Mouse (Mus musculus): ENCODE results near the gene Slc35e1. TPM values are rescaled to one million over a fixed set of nuclear protein-coding genes. Genes with fewer than 3 reads are reported as not detected.

Gene Slc35e1
- polyA plus RNA-seq (2014; fragmentation: Nextera tagmentation; extraction: Ambion mirVana) = 10.7 and 13.0 TPM in 2 replicates

DNA sequence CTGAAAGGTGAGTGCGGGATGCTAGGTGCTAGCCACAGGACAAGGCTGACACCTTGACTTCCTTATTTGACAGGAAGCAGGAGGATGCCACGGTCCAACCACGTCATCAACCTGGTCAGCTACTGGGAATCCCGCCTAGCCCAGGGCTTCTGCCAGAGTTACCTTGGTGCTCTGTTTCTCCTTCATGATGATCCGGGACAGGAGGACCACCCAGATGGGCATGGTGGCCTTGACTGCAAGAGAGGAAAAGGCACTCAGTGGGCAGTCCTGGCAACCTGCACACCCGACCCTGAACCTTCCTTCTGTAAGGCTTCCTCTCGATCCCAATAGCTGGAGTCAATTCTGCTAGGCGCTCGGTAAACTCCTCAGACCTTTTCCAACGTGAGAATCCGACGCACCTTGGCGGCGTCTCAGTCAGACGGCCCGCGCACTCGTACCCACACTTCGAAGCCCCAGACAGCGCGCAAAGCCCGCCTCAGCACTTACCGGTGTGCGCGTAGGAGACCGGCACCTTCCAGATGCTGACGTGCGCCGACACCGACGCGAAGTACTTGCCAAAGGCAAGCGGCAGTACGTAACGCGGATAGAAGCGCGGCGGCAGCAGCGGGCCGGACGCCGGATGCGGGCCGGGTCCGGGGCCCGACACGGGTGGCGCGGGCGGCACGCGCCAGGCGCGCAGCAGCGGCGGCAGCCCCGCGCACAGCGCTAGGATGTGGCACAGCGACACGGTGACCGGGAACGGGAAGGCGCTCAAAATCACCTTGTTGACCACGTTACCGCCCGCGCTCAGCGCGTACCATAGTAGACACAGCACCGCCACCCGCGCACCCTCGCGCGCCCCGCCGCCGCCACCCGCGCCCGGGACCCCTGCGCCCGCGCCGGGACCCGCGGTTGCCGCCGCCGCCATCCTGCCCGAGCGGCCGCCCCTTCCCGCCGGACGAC, at the start of gene Slc35e1:
Gene Slc35e1 (minus strand): TSS at position 935 of the 942 bp plus-strand sequence.
- DNase-seq (ENCODE audit: low spot score) (peak; percentile 39), ATAC-seq (ENCODE audit: low FRiP score) (peak; percentile 28)
- Histone ChIP-seq H3K9me3 (ENCODE audit: control insufficient read depth, low read length) (no peaks in the 10 kb centered on the region), H3K9ac (ENCODE audit: low read depth, low read length) (peak within 1 kb of the TSS; percentile 56), H3K4me2 (replicated peaks; ENCODE audit: low read depth, low read length) (peak within 1 kb of the TSS; percentile 77), H3K27ac (ENCODE audit: low read depth, low read length) (peak within 1 kb of the TSS; percentile 30; the same call in 1 of the 2 replicates), H3K36me3 (ENCODE audit: control insufficient read depth, insufficient read depth, low read length) (no peaks in the 10 kb centered on the region), H3K27me3 (ENCODE audit: control insufficient read depth, insufficient read depth, low read length) (no peaks in the 10 kb centered on the region), H3K4me3 (ENCODE audit: low read depth, low read length) (peak within 1 kb of the TSS; percentile 71), H3K4me1 (replicated peaks; ENCODE audit: control insufficient read depth, insufficient read depth, low read length) (peaks cover 4% of the 10 kb centered on the region; the same call in 1 of the 2 replicates)
- WGBS = under 1% methylated on average over 62 of the region's 98 CpGs

DNA sequence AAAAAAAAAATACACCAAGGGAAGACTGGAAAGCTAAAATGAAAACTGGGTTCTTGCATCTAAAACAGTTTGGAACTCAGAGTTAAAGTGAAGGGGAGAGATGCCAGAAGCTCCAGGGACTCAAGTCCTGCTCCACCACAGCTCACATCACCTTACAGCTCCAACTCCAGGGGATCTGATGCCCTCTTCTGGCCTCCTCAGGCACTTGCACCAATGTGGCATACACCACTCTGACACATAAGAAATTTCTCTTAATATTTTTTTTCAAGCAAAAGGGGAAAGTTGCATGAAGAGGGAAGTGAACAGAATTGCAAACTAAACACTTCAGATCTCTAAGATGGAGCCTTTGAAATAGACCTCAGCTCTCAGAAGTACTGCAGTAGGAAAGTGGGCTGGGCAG, 46.8 kb upstream of the Slc35e1 start:
- ATAC-seq (ENCODE audit: low FRiP score) (no peak), DNase-seq (ENCODE audit: low spot score) (no peak)
- no peak overlapping the region for H3K4me2 ChIP-seq (replicated peaks; ENCODE audit: low read depth, low read length)
- H3K27me3 ChIP-seq (ENCODE audit: control insufficient read depth, insufficient read depth, low read length) = no peaks in the 10 kb centered on the region
- no peak overlapping the region for H3K9ac ChIP-seq (ENCODE audit: low read depth, low read length)
- no peak overlapping the region for H3K4me3 ChIP-seq (ENCODE audit: low read depth, low read length)
- H3K27ac ChIP-seq (ENCODE audit: low read depth, low read length) = no peak overlapping the region
- H3K36me3 ChIP-seq (ENCODE audit: control insufficient read depth, insufficient read depth, low read length) = no peaks in the 10 kb centered on the region
- H3K4me1 ChIP-seq (replicated peaks; ENCODE audit: control insufficient read depth, insufficient read depth, low read length) = no peaks in the 10 kb centered on the region
- H3K9me3 ChIP-seq (ENCODE audit: control insufficient read depth, low read length) = no peaks in the 10 kb centered on the region

DNA sequence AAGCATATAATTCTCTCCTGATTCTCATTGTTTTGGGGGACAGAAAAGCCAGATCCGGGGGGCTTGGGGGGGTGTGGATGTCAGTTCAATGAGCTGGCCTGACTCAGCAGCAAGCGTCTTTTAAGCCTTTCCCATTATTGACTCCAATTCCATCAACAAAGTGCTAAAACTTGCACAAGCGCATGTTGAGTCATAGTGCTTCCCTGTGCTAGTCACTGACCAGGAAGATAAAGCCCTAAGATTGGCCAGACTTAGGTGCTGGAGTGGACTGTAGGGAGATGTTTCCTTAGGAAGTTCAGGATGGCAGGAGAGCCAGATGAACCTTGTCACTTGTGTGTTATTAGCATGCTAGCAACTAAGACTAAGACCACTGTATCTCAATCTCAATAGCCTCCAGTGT, 42.5 kb upstream of the Slc35e1 start:
- H3K27ac ChIP-seq (ENCODE audit: low read depth, low read length) = no peak overlapping the region
- no peak overlapping the region for H3K9ac ChIP-seq (ENCODE audit: low read depth, low read length)
- no peaks in the 10 kb centered on the region for H3K4me1 ChIP-seq (replicated peaks; ENCODE audit: control insufficient read depth, insufficient read depth, low read length)
- H3K27me3 ChIP-seq (ENCODE audit: control insufficient read depth, insufficient read depth, low read length) = no peaks in the 10 kb centered on the region
- no peaks in the 10 kb centered on the region for H3K9me3 ChIP-seq (ENCODE audit: control insufficient read depth, low read length)
- WGBS = 94% methylated on average over 3 of the region's 3 CpGs
- no peak for ATAC-seq (ENCODE audit: low FRiP score)
- no peak overlapping the region for H3K4me2 ChIP-seq (replicated peaks; ENCODE audit: low read depth, low read length)
- H3K36me3 ChIP-seq (ENCODE audit: control insufficient read depth, insufficient read depth, low read length) = no peaks in the 10 kb centered on the region
- no peak for DNase-seq (ENCODE audit: low spot score)
- no peak overlapping the region for H3K4me3 ChIP-seq (ENCODE audit: low read depth, low read length)

DNA sequence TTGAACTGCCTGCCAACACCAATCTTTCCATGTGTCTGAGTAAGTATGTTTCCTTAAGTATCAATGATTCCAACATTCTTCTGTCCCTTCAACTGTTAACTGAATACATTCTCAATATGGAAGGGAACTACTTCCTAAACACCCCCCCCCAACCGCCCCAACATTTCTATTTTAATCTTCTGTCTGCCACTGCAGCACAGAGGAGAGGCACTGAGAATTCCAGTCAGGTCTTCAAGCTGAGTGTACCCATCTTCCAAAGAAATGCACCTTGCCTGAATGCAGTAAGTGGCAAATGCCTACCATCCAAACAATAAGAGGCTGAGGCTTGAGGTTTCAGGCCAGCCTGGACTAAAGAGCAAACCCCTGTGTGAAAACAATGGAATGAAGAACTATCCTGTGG, 39.7 kb upstream of the Slc35e1 start:
- WGBS = 83% methylated on average over 1 of the region's 1 CpGs
- DNase-seq (ENCODE audit: low spot score) (no peak), ATAC-seq (ENCODE audit: low FRiP score) (no peak)

DNA sequence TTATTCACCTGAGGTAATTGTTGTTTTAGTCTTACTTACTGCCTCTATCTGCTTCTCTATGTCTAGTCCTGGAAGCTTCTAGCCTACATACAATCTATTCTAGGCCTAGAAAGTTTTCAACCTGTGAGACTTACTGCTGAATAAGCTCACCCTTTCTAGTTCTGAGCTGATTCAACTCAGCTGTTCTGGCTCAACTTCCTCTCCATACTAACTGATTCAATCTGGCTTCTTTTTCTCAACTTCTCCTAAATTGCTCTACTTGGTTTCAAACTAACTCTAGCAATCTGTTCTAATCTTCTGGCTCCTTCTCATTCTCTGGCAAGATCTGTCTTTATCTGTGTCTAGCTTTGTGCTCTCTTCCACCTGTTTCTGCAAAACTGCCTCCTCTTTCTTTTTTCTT, 29.5 kb upstream of the Slc35e1 start:
- H3K4me1 ChIP-seq (replicated peaks; ENCODE audit: control insufficient read depth, insufficient read depth, low read length) = no peaks in the 10 kb centered on the region
- no peak overlapping the region for H3K27ac ChIP-seq (ENCODE audit: low read depth, low read length)
- no peaks in the 10 kb centered on the region for H3K9me3 ChIP-seq (ENCODE audit: control insufficient read depth, low read length)
- H3K36me3 ChIP-seq (ENCODE audit: control insufficient read depth, insufficient read depth, low read length) = no peaks in the 10 kb centered on the region
- no peak for DNase-seq (ENCODE audit: low spot score)
- H3K4me2 ChIP-seq (replicated peaks; ENCODE audit: low read depth, low read length) = no peak overlapping the region
- no peak overlapping the region for H3K4me3 ChIP-seq (ENCODE audit: low read depth, low read length)
- no peaks in the 10 kb centered on the region for H3K27me3 ChIP-seq (ENCODE audit: control insufficient read depth, insufficient read depth, low read length)
- no peak overlapping the region for H3K9ac ChIP-seq (ENCODE audit: low read depth, low read length)
- ATAC-seq (ENCODE audit: low FRiP score) = no peak

More for the DNA sequence above, 39.7 kb upstream of the Slc35e1 start:
- Histone ChIP-seq H3K4me1 (replicated peaks; ENCODE audit: control insufficient read depth, insufficient read depth, low read length) (no peaks in the 10 kb centered on the region), H3K27ac (ENCODE audit: low read depth, low read length) (no peak overlapping the region), H3K9me3 (ENCODE audit: control insufficient read depth, low read length) (no peaks in the 10 kb centered on the region), H3K4me2 (replicated peaks; ENCODE audit: low read depth, low read length) (no peak overlapping the region), H3K4me3 (ENCODE audit: low read depth, low read length) (no peak overlapping the region), H3K27me3 (ENCODE audit: control insufficient read depth, insufficient read depth, low read length) (no peaks in the 10 kb centered on the region), H3K36me3 (ENCODE audit: control insufficient read depth, insufficient read depth, low read length) (no peaks in the 10 kb centered on the region), H3K9ac (ENCODE audit: low read depth, low read length) (no peak overlapping the region)

DNA sequence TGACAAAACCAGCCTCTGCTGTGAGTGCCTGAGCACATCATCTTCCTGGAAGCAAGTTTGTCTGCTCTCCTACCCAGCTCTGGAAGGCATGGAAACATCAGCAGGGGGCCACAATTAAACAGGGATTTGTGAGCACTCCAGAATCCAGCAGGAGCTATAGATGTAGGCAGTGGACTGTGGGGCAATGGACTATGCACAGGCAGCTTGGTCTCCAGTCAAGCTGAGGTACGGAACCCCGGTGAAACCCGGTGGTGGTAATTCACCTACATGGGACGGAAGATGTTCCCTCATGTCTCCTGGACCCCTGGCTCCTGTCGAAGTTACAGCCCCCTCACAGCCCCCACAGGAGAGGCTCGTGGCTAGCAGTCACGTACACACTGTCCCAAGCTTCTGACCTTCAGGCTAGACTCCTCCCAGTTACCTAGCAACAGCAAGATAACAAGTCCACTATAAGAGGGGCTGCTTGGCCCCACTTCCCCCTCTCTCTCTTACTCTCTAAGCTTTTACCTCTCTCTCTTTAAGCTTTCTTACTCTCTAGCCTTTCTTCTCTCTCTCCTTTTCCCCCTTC, 25.1 kb upstream of the Slc35e1 start:
- H3K4me2 ChIP-seq (replicated peaks; ENCODE audit: low read depth, low read length) = no peak overlapping the region
- no peak overlapping the region for H3K9ac ChIP-seq (ENCODE audit: low read depth, low read length)
- DNase-seq (ENCODE audit: low spot score) = no peak

DNA sequence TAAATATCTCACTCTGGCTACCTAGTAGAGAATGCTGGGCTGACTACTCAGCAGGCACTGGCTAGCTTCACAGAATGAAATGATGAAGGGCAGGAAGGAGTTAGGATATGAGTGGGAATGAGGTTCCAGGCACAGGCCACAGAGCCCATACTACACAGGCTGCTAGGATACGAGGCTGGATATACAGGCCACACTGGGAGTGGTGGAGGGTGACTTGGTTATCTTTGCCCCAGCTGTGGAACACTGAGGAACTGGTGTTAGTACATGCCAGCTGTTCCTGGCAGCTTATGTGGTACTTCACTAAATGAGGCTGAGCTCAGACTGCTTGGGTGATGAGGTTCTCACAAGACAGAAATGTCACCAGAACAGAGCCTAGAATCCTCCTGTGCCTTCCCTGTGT, 20.7 kb upstream of the Slc35e1 start:
- DNase-seq (ENCODE audit: low spot score) (no peak), ATAC-seq (ENCODE audit: low FRiP score) (no peak)
- H3K4me2 ChIP-seq (replicated peaks; ENCODE audit: low read depth, low read length) = no peak overlapping the region
- H3K36me3 ChIP-seq (ENCODE audit: control insufficient read depth, insufficient read depth, low read length) = no peaks in the 10 kb centered on the region
- H3K4me3 ChIP-seq (ENCODE audit: low read depth, low read length) = no peak overlapping the region
- no peaks in the 10 kb centered on the region for H3K9me3 ChIP-seq (ENCODE audit: control insufficient read depth, low read length)
- no peak overlapping the region for H3K27ac ChIP-seq (ENCODE audit: low read depth, low read length)
- H3K4me1 ChIP-seq (replicated peaks; ENCODE audit: control insufficient read depth, insufficient read depth, low read length) = no peaks in the 10 kb centered on the region
- H3K27me3 ChIP-seq (ENCODE audit: control insufficient read depth, insufficient read depth, low read length) = no peaks in the 10 kb centered on the region
- no peak overlapping the region for H3K9ac ChIP-seq (ENCODE audit: low read depth, low read length)
- 90% methylated on average over 1 of the region's 1 CpGs for WGBS

More for the DNA sequence above, 25.1 kb upstream of the Slc35e1 start:
- 83% methylated on average over 7 of the region's 7 CpGs for WGBS
- H3K27ac ChIP-seq (ENCODE audit: low read depth, low read length) = no peak overlapping the region
- no peaks in the 10 kb centered on the region for H3K36me3 ChIP-seq (ENCODE audit: control insufficient read depth, insufficient read depth, low read length)
- no peak overlapping the region for H3K4me3 ChIP-seq (ENCODE audit: low read depth, low read length)
- H3K9me3 ChIP-seq (ENCODE audit: control insufficient read depth, low read length) = no peaks in the 10 kb centered on the region
- no peaks in the 10 kb centered on the region for H3K27me3 ChIP-seq (ENCODE audit: control insufficient read depth, insufficient read depth, low read length)
- H3K4me1 ChIP-seq (replicated peaks; ENCODE audit: control insufficient read depth, insufficient read depth, low read length) = no peaks in the 10 kb centered on the region
- ATAC-seq (ENCODE audit: low FRiP score) = no peak

DNA sequence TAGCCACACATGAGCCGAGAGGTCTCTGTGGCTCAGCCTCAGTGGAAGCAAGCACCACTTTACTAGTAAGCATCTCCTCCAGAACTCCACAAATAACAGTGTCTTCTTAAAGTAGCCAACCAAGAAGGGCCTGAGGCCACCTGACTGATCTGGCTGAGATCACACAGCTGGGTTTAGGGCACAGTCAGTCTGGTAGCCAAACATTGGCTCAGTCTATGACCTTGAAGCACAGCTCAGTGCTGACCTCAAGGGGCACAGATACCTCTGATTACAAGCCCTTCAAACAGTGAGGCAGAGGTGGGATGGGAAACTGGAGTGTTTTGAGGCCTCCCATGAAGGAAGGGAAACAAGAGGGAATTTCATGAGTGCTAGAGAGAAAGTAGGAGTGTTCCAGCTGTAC, 20.2 kb upstream of the Slc35e1 start:
- H3K9me3 ChIP-seq (ENCODE audit: control insufficient read depth, low read length) = no peaks in the 10 kb centered on the region
- 91% methylated on average over 1 of the region's 1 CpGs for WGBS
- H3K4me3 ChIP-seq (ENCODE audit: low read depth, low read length) = no peak overlapping the region
- no peak overlapping the region for H3K4me2 ChIP-seq (replicated peaks; ENCODE audit: low read depth, low read length)
- DNase-seq (ENCODE audit: low spot score) (no peak), ATAC-seq (ENCODE audit: low FRiP score) (no peak)
- H3K27ac ChIP-seq (ENCODE audit: low read depth, low read length) = no peak overlapping the region
- H3K9ac ChIP-seq (ENCODE audit: low read depth, low read length) = no peak overlapping the region
- H3K4me1 ChIP-seq (replicated peaks; ENCODE audit: control insufficient read depth, insufficient read depth, low read length) = no peaks in the 10 kb centered on the region
- H3K36me3 ChIP-seq (ENCODE audit: control insufficient read depth, insufficient read depth, low read length) = no peaks in the 10 kb centered on the region
- no peaks in the 10 kb centered on the region for H3K27me3 ChIP-seq (ENCODE audit: control insufficient read depth, insufficient read depth, low read length)

DNA sequence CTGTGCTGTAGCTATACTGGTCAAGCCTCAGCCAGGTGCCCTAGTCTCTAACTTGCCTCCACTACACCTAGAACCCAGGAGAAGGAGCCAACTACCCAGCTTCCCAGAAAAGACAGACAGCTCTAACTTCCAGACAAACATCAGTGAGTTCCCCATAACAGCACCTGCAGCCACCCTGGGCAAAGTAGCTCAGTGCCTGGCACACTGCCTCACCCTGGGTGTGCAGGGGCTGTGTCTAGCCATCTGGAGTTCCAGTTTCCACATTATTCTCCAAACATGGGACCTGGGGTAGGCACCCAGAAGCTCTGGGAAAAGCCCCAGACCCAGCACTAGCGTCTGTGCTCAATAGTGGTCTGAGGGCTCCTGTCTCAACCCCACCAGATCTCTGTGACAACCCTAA, 15.1 kb upstream of the Slc35e1 start:
- Histone ChIP-seq H3K4me1 (replicated peaks; ENCODE audit: control insufficient read depth, insufficient read depth, low read length) (no peaks in the 10 kb centered on the region), H3K27ac (ENCODE audit: low read depth, low read length) (no peak overlapping the region), H3K9ac (ENCODE audit: low read depth, low read length) (no peak overlapping the region), H3K9me3 (ENCODE audit: control insufficient read depth, low read length) (no peaks in the 10 kb centered on the region), H3K36me3 (ENCODE audit: control insufficient read depth, insufficient read depth, low read length) (no peaks in the 10 kb centered on the region), H3K27me3 (ENCODE audit: control insufficient read depth, insufficient read depth, low read length) (no peaks in the 10 kb centered on the region), H3K4me3 (ENCODE audit: low read depth, low read length) (no peak overlapping the region), H3K4me2 (replicated peaks; ENCODE audit: low read depth, low read length) (no peak overlapping the region)
- 75% methylated on average over 1 of the region's 1 CpGs for WGBS
- ATAC-seq (ENCODE audit: low FRiP score) (no peak), DNase-seq (ENCODE audit: low spot score) (no peak)
